Mouse (Mus musculus): ENCODE measurements around the gene Ube3c.
"Not testable (repeated sequence)": the region's sequence is repeated elsewhere in the genome, so short reads cannot be mapped to it uniquely, and the experiment has no call there.

The Ube3c gene

GRCm38 (mm10) chr5:29568848-29569377 is at the start of gene Ube3c:
Gene Ube3c (plus strand): TSS chr5:29569242.
- peak; percentile 99 for DNase-seq

- no peak for DNase-seq
Measured at GRCm38 (mm10) chr5:29560111-29560510, 8.9 kb upstream of the Ube3c start.

GRCm38 (mm10) chr5:29560667-29561066 is 8.4 kb upstream of the Ube3c start:
- DNase-seq: no peak

GRCm38 (mm10) chr5:29569378-29570280 is 587 bp downstream of the Ube3c start:
- DNase-seq: no peak

GRCm38 (mm10) chr5:29574286-29574685 is 5.2 kb downstream of the Ube3c start:
- DNase-seq: not testable (repeated sequence)

GRCm38 (mm10) chr5:29575085-29575484 is 6.0 kb downstream of the Ube3c start:
- DNase-seq: no peak

- no peak for DNase-seq
Measured at GRCm38 (mm10) chr5:29577795-29578631, 9.0 kb downstream of the Ube3c start.

GRCm38 (mm10) chr5:29583880-29584595 is 15.0 kb downstream of the Ube3c start:
- no peak for DNase-seq

GRCm38 (mm10) chr5:29592161-29592560 is 23.1 kb downstream of the Ube3c start:
- DNase-seq: not testable (repeated sequence)

GRCm38 (mm10) chr5:29606546-29606945 is 37.5 kb downstream of the Ube3c start:
- DNase-seq: no peak

- no peak for DNase-seq
Measured at GRCm38 (mm10) chr5:29625610-29626009, 56.6 kb downstream of the Ube3c start.

GRCm38 (mm10) chr5:29629941-29630340 is 60.9 kb downstream of the Ube3c start:
- no peak for DNase-seq

- no peak for DNase-seq
Measured at GRCm38 (mm10) chr5:29631711-29632110, 62.7 kb downstream of the Ube3c start.

GRCm38 (mm10) chr5:29636298-29636697 is 67.3 kb downstream of the Ube3c start:
- no peak for DNase-seq

- no peak for DNase-seq
Measured at GRCm38 (mm10) chr5:29636884-29637283, 67.8 kb downstream of the Ube3c start.

GRCm38 (mm10) chr5:29641124-29641884 is 72.3 kb downstream of the Ube3c start:
- DNase-seq: no peak

GRCm38 (mm10) chr5:29651696-29652095 is 82.7 kb downstream of the Ube3c start:
- DNase-seq: no peak

GRCm38 (mm10) chr5:29657590-29658339 is 88.7 kb downstream of the Ube3c start:
- no peak for DNase-seq

GRCm38 (mm10) chr5:29661246-29661645 is 92.2 kb downstream of the Ube3c start:
- not testable (repeated sequence) for DNase-seq

- no peak for DNase-seq
Measured at GRCm38 (mm10) chr5:29665391-29665790, 96.3 kb downstream of the Ube3c start.

- DNase-seq: no peak
Measured at GRCm38 (mm10) chr5:29672551-29672950, 103.5 kb downstream of the Ube3c start.
